Mouse (Mus musculus): ENCODE results near the gene Prkch. TPM values are rescaled to one million over a fixed set of nuclear protein-coding genes. Genes with fewer than 3 reads are reported as not detected.

The Prkch gene
- polyA plus RNA-seq, 1 experiment from 2014 or later: 8.8 TPM

DNA sequence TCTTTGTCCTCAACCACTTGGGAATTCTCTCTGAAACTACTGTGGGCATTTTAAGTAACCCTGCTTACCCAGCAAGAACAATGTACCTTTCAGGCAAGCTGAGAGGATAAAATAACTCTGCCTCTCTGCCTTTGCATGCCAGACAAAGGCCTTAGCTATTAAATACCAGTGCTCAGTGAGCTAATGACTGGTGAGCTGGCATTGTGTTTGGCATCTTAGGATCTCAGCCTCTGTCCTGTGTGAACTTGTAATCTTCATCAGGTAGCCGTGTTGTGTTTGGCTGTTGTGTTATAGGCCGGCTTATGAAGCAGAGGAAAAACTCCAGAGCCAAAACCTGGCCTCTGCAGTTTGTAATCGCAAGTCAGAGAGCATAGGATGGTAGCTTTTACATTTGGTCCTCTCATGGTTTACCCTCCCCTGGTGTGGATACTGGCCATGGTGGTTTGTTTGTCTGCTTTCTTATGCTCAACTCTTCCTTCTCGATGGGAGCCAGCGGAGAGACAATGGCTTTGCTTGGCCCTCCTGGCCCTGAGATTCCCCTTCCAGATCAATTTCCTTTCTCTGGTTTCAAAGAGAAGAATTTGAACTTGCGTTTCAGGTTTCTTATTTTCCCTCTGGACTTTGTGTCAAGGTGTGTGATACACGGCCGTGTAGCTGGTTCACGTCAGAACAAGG lies 170.0 kb downstream of the Prkch start:
- no peaks in the 10 kb centered on the region for H3K27me3 ChIP-seq (ENCODE audit: control insufficient read depth, insufficient read depth, low read length)
- no peak for ATAC-seq (ENCODE audit: insufficient number of reproducible peaks, low FRiP score, low TSS enrichment, low read depth)
- DNase-seq (ENCODE audit: low spot score): no peak
- H3K9me3 ChIP-seq (ENCODE audit: control insufficient read depth, low read length): no peaks in the 10 kb centered on the region
- H3K27ac ChIP-seq (replicated peaks; ENCODE audit: low read depth, low read length): no peak overlapping the region
- no peak overlapping the region for H3K9ac ChIP-seq (ENCODE audit: low read length)
- H3K4me3 ChIP-seq (ENCODE audit: low read depth, low read length): no peak overlapping the region
- 81% methylated on average over 9 of the region's 9 CpGs for WGBS
- H3K4me1 ChIP-seq (ENCODE audit: control insufficient read depth, insufficient read depth, low read length): no peaks in the 10 kb centered on the region
- no peak overlapping the region for H3K4me2 ChIP-seq (ENCODE audit: low read depth, severe bottlenecking)
- H3K36me3 ChIP-seq (ENCODE audit: control insufficient read depth, insufficient read depth, low read length): no peaks in the 10 kb centered on the region

DNA sequence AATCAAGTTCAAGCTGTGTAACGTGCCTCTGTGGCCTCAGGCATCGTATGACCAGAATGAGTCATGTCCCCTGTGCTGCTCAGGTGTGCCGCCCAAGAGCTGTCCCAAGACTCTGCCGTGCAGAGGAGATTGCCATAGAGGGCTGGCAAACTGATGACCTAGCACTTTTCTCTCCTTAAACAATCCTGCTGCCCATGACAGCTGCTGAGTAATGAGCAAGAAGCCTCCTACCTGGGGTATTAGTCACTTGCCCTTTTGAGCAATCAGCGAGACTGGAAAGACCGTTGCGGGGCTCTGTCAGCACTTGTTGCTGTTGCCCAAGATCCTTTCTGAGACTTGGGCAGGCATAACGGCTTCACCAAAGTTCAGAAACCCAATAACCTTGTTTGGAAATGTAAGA lies 171.1 kb downstream of the Prkch start:
- Histone ChIP-seq H3K4me3 (ENCODE audit: low read depth, low read length) (no peak overlapping the region), H3K4me1 (ENCODE audit: control insufficient read depth, insufficient read depth, low read length) (no peaks in the 10 kb centered on the region), H3K9me3 (ENCODE audit: control insufficient read depth, low read length) (no peaks in the 10 kb centered on the region), H3K9ac (ENCODE audit: low read length) (no peak overlapping the region), H3K4me2 (ENCODE audit: low read depth, severe bottlenecking) (no peak overlapping the region), H3K36me3 (ENCODE audit: control insufficient read depth, insufficient read depth, low read length) (no peaks in the 10 kb centered on the region), H3K27ac (replicated peaks; ENCODE audit: low read depth, low read length) (no peak overlapping the region), H3K27me3 (ENCODE audit: control insufficient read depth, insufficient read depth, low read length) (no peaks in the 10 kb centered on the region)
- DNase-seq (ENCODE audit: low spot score) (no peak), ATAC-seq (ENCODE audit: insufficient number of reproducible peaks, low FRiP score, low TSS enrichment, low read depth) (no peak)
- 81% methylated on average over 8 of the region's 8 CpGs for WGBS

DNA sequence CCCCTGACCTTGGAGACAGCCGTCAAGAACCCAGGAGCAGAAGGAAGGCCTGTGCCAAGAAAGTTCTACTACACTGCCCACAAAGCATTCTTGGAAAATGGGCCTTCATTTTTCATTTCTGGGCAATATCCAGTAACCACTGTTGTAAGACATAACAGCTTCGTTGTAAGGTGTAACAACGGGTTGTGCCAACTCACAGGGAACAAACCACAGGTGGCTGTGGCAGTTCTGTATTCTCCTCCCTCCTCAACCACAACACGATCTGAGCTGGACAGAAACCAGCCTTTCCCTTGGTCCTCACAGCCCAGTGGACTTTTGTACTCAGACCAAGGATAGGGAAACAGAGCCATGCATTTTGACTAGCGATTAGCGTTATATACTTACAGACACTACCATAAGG lies 171.9 kb downstream of the Prkch start:
- 91% methylated on average over 6 of the region's 6 CpGs for WGBS
- Histone ChIP-seq H3K36me3 (ENCODE audit: control insufficient read depth, insufficient read depth, low read length) (no peaks in the 10 kb centered on the region), H3K9ac (ENCODE audit: low read length) (no peak overlapping the region), H3K27me3 (ENCODE audit: control insufficient read depth, insufficient read depth, low read length) (no peaks in the 10 kb centered on the region), H3K4me3 (ENCODE audit: low read depth, low read length) (no peak overlapping the region), H3K4me2 (ENCODE audit: low read depth, severe bottlenecking) (no peak overlapping the region), H3K9me3 (ENCODE audit: control insufficient read depth, low read length) (no peaks in the 10 kb centered on the region), H3K27ac (replicated peaks; ENCODE audit: low read depth, low read length) (no peak overlapping the region), H3K4me1 (ENCODE audit: control insufficient read depth, insufficient read depth, low read length) (no peaks in the 10 kb centered on the region)
- ATAC-seq (ENCODE audit: insufficient number of reproducible peaks, low FRiP score, low TSS enrichment, low read depth) (no peak), DNase-seq (ENCODE audit: low spot score) (no peak)

DNA sequence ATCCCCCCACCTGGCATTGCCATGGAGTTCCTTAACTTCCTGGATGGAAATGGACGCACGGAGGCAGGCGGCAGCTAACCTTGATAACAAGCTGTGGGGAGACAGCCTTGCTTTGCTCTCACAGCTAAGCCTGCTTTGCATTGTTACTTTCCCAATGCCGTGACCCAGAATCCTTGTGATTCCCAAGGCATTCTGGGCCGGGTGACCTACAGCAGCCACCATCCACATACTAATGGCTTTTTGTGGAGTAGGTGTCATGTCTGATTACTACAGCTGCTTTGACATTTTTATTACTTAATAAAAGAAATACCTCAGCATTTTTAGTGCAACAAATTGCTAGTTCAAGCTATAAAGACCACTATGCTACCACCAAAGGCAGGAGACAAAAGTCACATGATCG lies 177.4 kb downstream of the Prkch start:
- H3K4me1 ChIP-seq (ENCODE audit: control insufficient read depth, insufficient read depth, low read length): no peaks in the 10 kb centered on the region
- no peaks in the 10 kb centered on the region for H3K27me3 ChIP-seq (ENCODE audit: control insufficient read depth, insufficient read depth, low read length)
- ATAC-seq (ENCODE audit: insufficient number of reproducible peaks, low FRiP score, low TSS enrichment, low read depth): no peak
- no peaks in the 10 kb centered on the region for H3K9me3 ChIP-seq (ENCODE audit: control insufficient read depth, low read length)
- H3K9ac ChIP-seq (ENCODE audit: low read length): no peak overlapping the region
- DNase-seq (ENCODE audit: low spot score): no peak
- H3K4me2 ChIP-seq (ENCODE audit: low read depth, severe bottlenecking): no peak overlapping the region
- no peak overlapping the region for H3K27ac ChIP-seq (replicated peaks; ENCODE audit: low read depth, low read length)
- 70% methylated on average over 6 of the region's 6 CpGs for WGBS
- H3K36me3 ChIP-seq (ENCODE audit: control insufficient read depth, insufficient read depth, low read length): no peaks in the 10 kb centered on the region
- no peak overlapping the region for H3K4me3 ChIP-seq (ENCODE audit: low read depth, low read length)

DNA sequence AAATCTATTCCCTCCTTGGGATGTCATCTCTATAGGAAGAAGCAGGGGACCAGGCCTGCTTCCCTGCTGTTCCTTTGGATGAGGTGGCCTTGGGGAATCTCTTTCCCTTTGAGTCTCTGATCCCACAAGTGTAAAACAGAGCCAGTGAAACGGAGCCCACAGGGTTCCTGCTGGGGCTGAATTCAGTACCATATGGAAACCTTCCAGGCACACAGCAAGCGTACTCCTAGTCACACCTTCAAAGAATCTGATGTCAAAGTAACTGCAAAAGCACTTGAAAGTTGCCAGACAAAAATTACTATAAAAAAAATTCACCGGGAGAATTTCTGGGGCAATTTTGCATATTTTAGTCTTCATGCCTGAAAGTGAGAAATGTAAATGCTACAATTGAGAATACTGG lies 178.2 kb downstream of the Prkch start:
- DNase-seq (ENCODE audit: low spot score) (no peak), ATAC-seq (ENCODE audit: insufficient number of reproducible peaks, low FRiP score, low TSS enrichment, low read depth) (no peak)
- H3K9ac ChIP-seq (ENCODE audit: low read length): no peak overlapping the region
- H3K9me3 ChIP-seq (ENCODE audit: control insufficient read depth, low read length): no peaks in the 10 kb centered on the region
- H3K4me1 ChIP-seq (ENCODE audit: control insufficient read depth, insufficient read depth, low read length): no peaks in the 10 kb centered on the region
- H3K27ac ChIP-seq (replicated peaks; ENCODE audit: low read depth, low read length): no peak overlapping the region
- H3K4me2 ChIP-seq (ENCODE audit: low read depth, severe bottlenecking): no peak overlapping the region
- no peaks in the 10 kb centered on the region for H3K27me3 ChIP-seq (ENCODE audit: control insufficient read depth, insufficient read depth, low read length)
- 76% methylated on average over 3 of the region's 3 CpGs for WGBS
- H3K4me3 ChIP-seq (ENCODE audit: low read depth, low read length): no peak overlapping the region
- H3K36me3 ChIP-seq (ENCODE audit: control insufficient read depth, insufficient read depth, low read length): no peaks in the 10 kb centered on the region

DNA sequence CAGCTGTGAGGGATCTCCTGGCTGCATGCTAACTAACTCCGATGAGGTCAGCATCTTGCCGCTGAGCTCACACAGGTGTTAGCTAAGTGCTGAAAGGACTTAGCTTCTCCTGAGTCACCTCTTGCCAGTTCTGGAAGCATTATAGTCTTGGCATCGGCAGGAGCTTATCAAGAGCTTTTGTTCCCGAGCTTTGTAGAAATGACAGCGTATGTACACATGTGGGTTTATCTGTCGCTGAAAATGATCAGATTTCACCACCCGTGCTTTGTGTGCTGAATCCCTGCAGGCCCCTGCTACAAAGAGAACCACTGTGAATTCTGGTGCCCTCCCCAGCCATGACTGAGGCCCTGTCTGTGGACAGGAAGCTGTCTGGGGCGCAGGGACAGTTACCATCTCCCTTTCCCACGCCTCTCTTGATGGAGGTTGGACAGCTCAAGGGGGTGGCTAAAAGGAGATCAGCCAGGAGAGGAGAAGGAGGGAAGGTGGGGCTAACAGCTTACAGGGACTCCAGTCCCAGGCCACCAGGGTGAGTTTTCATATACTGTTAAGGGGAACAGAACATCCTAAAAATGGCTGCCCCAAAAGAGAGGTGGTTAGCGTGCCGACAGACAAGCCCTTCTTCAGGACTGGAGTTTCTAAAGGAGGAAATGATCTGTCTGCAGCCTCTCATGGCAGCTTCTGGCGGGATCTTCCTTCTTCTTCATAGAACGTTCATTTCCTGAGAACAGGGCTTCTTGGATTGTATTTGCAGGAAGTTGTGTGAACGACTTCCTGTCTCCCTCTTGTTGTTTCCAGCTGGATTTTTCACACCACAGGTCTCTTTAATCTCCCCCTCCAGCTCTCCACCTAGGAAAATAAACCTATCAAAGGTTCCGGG lies 180.3 kb downstream of the Prkch start:
- WGBS: 72% methylated on average over 15 of the region's 15 CpGs
- Histone ChIP-seq H3K27ac (replicated peaks; ENCODE audit: low read depth, low read length) (no peak overlapping the region), H3K27me3 (ENCODE audit: control insufficient read depth, insufficient read depth, low read length) (no peaks in the 10 kb centered on the region), H3K4me2 (ENCODE audit: low read depth, severe bottlenecking) (no peak overlapping the region), H3K4me3 (ENCODE audit: low read depth, low read length) (no peak overlapping the region), H3K4me1 (ENCODE audit: control insufficient read depth, insufficient read depth, low read length) (no peaks in the 10 kb centered on the region), H3K9ac (ENCODE audit: low read length) (no peak overlapping the region), H3K9me3 (ENCODE audit: control insufficient read depth, low read length) (no peaks in the 10 kb centered on the region), H3K36me3 (ENCODE audit: control insufficient read depth, insufficient read depth, low read length) (no peaks in the 10 kb centered on the region)
- ATAC-seq (ENCODE audit: insufficient number of reproducible peaks, low FRiP score, low TSS enrichment, low read depth): no peak
- no peak for DNase-seq (ENCODE audit: low spot score)

DNA sequence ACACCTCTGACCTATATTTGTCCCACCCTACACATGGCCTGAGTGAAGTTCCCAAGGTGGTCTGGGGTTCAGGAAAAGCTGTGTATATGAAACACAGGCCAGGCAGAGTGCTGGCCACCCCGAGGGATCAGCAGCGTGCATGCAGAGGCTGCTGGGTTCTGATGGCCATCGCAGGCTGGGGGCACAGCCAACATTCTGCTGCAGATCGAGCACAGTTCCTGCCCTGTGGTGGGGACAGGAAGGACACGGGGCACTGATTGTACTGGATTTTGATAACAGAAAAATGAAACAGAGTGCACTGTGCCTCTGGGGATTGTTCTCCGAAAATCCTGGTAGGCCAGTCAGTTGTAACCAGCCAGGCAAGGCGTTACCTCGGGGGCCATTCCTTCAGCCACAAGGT lies 181.6 kb downstream of the Prkch start:
- no peak for ATAC-seq (ENCODE audit: insufficient number of reproducible peaks, low FRiP score, low TSS enrichment, low read depth)
- H3K4me2 ChIP-seq (ENCODE audit: low read depth, severe bottlenecking): no peak overlapping the region
- H3K4me1 ChIP-seq (ENCODE audit: control insufficient read depth, insufficient read depth, low read length): no peaks in the 10 kb centered on the region
- no peaks in the 10 kb centered on the region for H3K36me3 ChIP-seq (ENCODE audit: control insufficient read depth, insufficient read depth, low read length)
- H3K4me3 ChIP-seq (ENCODE audit: low read depth, low read length): no peak overlapping the region
- H3K9me3 ChIP-seq (ENCODE audit: control insufficient read depth, low read length): no peaks in the 10 kb centered on the region
- no peak overlapping the region for H3K27ac ChIP-seq (replicated peaks; ENCODE audit: low read depth, low read length)
- H3K27me3 ChIP-seq (ENCODE audit: control insufficient read depth, insufficient read depth, low read length): no peaks in the 10 kb centered on the region
- WGBS: 90% methylated on average over 8 of the region's 8 CpGs
- no peak overlapping the region for H3K9ac ChIP-seq (ENCODE audit: low read length)
- DNase-seq (ENCODE audit: low spot score): no peak

DNA sequence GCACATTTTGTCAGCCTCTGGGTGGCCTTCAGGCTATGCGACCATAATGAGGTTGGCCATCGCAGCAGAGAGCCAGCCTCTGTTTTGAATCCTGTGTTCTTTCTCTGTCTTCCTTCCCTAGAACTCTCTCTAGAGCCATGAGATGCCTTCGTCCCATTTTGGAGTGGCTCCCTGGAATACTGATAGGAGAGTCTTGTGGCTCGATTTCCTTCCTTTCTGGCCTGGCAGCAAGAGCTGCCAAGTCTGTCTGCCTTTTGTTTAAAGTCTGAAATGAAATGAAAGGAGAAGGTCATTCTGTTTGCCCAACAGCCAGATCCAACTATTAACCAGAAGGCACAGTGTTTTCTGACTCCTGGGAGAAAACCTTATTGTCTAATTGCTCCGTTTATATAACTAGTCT lies 184.2 kb downstream of the Prkch start:
- Histone ChIP-seq H3K9me3 (ENCODE audit: control insufficient read depth, low read length) (no peaks in the 10 kb centered on the region), H3K4me3 (ENCODE audit: low read depth, low read length) (no peak overlapping the region), H3K4me2 (ENCODE audit: low read depth, severe bottlenecking) (no peak overlapping the region), H3K27ac (replicated peaks; ENCODE audit: low read depth, low read length) (no peak overlapping the region), H3K4me1 (ENCODE audit: control insufficient read depth, insufficient read depth, low read length) (no peaks in the 10 kb centered on the region), H3K27me3 (ENCODE audit: control insufficient read depth, insufficient read depth, low read length) (no peaks in the 10 kb centered on the region), H3K36me3 (ENCODE audit: control insufficient read depth, insufficient read depth, low read length) (no peaks in the 10 kb centered on the region), H3K9ac (ENCODE audit: low read length) (no peak overlapping the region)
- DNase-seq (ENCODE audit: low spot score): no peak
- WGBS: 85% methylated on average over 5 of the region's 5 CpGs
- no peak for ATAC-seq (ENCODE audit: insufficient number of reproducible peaks, low FRiP score, low TSS enrichment, low read depth)
